Mouse (Mus musculus) layer of hippocampus, postnatal 10 days (tissue): ENCODE measurements at regions not wholly inside any gene's neighbourhood (a gene's known extent, or its start where the extent isn't known, plus 50 kb on each side); places are given as distances from the start of the nearest gene placed in this dataset.

ENCODE experiments used
- DNase-seq, 2 experiments: peaks; one replicate each; pipeline ENCODE4 v3.0.0; 2021; ENCODE audit warnings: low spot score in 2 of 2

GRCm38 (mm10) chr17:79167198-79167597 is 115.5 kb downstream of the Qpct start:
- no peak for DNase-seq

GRCm38 (mm10) chr17:79164874-79165553 is 113.3 kb downstream of the Qpct start:
- no peak for DNase-seq

GRCm38 (mm10) chr17:79163983-79164382 is 112.3 kb downstream of the Qpct start:
- DNase-seq, result no peak

GRCm38 (mm10) chr17:79154138-79154537 is 102.4 kb downstream of the Qpct start:
- DNase-seq, result no peak

- no peak for DNase-seq
Observed at GRCm38 (mm10) chr17:79152823-79153222, 101.1 kb downstream of the Qpct start.

GRCm38 (mm10) chr17:79147883-79148282 is 96.2 kb downstream of the Qpct start:
- no peak for DNase-seq

GRCm38 (mm10) chr17:79144913-79145625 is 93.4 kb downstream of the Qpct start:
- DNase-seq, result no peak

- no peak for DNase-seq
Observed at GRCm38 (mm10) chr17:79143031-79143430, 91.3 kb downstream of the Qpct start.
